Mouse (Mus musculus): ENCODE results near the gene Ikzf5.

Gene Ikzf5

GRCm38 (mm10) chr7:131356105-131356504 is 54.2 kb downstream of the Ikzf5 start:
- DNase-seq (ENCODE audit: low read depth, low spot score): no peak

GRCm38 (mm10) chr7:131345856-131346541 is 64.3 kb downstream of the Ikzf5 start:
- DNase-seq (ENCODE audit: low read depth, low spot score): no peak
